Mouse (Mus musculus) limb, embryonic 14.5 days (tissue): ENCODE measurements around the gene Slc10a6. TPM values are rescaled to one million over a fixed set of nuclear protein-coding genes. Genes with fewer than 3 reads are reported as not detected.

Source experiments
- ATAC-seq: fragments of 200-750 bp; cut with Nextera tagmentation; 2 replicates; pipeline ENCODE4 v1.8.0; 2017; ENCODE audit warnings: low read depth, moderate number of reproducible peaks, moderate TSS enrichment; ENCODE audit not compliant: low FRiP score
- DNase-seq: peaks from one replicate; pipeline ENCODE4 v3.0.0-alpha.2; 2015; ENCODE audit warnings: low spot score
- H3K27ac ChIP-seq: fragments of 300-500 bp; sonication (generic); replicated peaks from 2 replicates; pipeline ENCODE4 v1.5.1; 2014; ENCODE audit warnings: low read depth, mild to moderate bottlenecking, low read length, moderate library complexity, mixed read lengths
- H3K27me3 ChIP-seq: fragments of 300-500 bp; sonication (generic); 2 replicates; pipeline ENCODE4 v1.6.1; 2014; ENCODE audit warnings: low read length, mixed read lengths; ENCODE audit not compliant: control insufficient read depth, insufficient read depth
- H3K36me3 ChIP-seq: fragments of 300-500 bp; sonication (generic); 2 replicates; pipeline ENCODE4 v1.6.1; 2014; ENCODE audit warnings: mild to moderate bottlenecking, low read length, moderate library complexity, mixed read lengths; ENCODE audit not compliant: control insufficient read depth, insufficient read depth
- H3K4me1 ChIP-seq: fragments of 300-500 bp; sonication (generic); 2 replicates; pipeline ENCODE4 v1.6.1; 2014; ENCODE audit warnings: antibody characterized with exemption, low read length, mixed read lengths; ENCODE audit not compliant: control insufficient read depth, insufficient read depth
- H3K4me2 ChIP-seq: fragments of 300-500 bp; sonication (generic); replicated peaks from 2 replicates; pipeline ENCODE4 v1.6.1; 2014; ENCODE audit warnings: low read depth, mild to moderate bottlenecking, low read length, moderate library complexity; ENCODE audit not compliant: severe bottlenecking
- H3K4me3 ChIP-seq: fragments of 300-500 bp; sonication (generic); replicated peaks from 2 replicates; pipeline ENCODE4 v1.5.1; 2014; ENCODE audit warnings: low read length
- H3K9ac ChIP-seq: fragments of 300-500 bp; sonication (generic); 2 replicates; pipeline ENCODE4 v1.6.1; 2014; ENCODE audit warnings: mild to moderate bottlenecking, low read depth, low read length, moderate library complexity; ENCODE audit not compliant: severe bottlenecking
- H3K9me3 ChIP-seq: fragments of 300-500 bp; sonication (generic); 2 replicates; pipeline ENCODE4 v1.6.1; 2016; ENCODE audit warnings: low read length; ENCODE audit not compliant: control insufficient read depth
- POLR2A ChIP-seq: fragments of 200-500 bp; IDR thresholded peaks from 2 replicates; pipeline ENCODE4 v1.8.0; 2012; ENCODE audit warnings: inconsistent platforms, mild to moderate bottlenecking, moderate library complexity, borderline replicate concordance; ENCODE audit not compliant: insufficient read depth, insufficient read length; ENCODE audit errors: extremely low read depth
- WGBS: fragments of 180-500 bp; shearing (Covaris S2); extraction: QIAGEN DNeasy Blood & Tissue Kit; methylation state at CpG from one replicate; pipeline ENCODE4 v1.1.7; 2014; 5-methylcytosine and 5-hydroxymethylcytosine counted together
- polyA plus RNA-seq, 2 experiments: library from polyadenylated mRNA; depleted of rRNA in 1 of 2; stranded (reverse) in 1 of 2; unstranded in 1 of 2; fragments of >200 nt; fragmentation: Nextera tagmentation in 1 of 2; extraction: Ambion mirVana in 1 of 2; gene quantifications; 2 replicates each; pipeline versions ENCODE4 v1.2.1 to v1.2.3; 2012 to 2014

The Slc10a6 gene
- polyA plus RNA-seq, 2 experiments: 0.47 to 0.89 TPM

GRCm38 (mm10) chr5:103655346-103656118 is 26.3 kb upstream of the Slc10a6 start, which contains the start of gene 1700016H13Rik:
Gene 1700016H13Rik (minus strand): TSS chr5:103656010.
- under 1% methylated on average over 48 of the region's 56 CpGs for WGBS
- DNase-seq (peak; percentile 49), ATAC-seq (peak; percentile 79)
- H3K4me3 ChIP-seq: peak within 1 kb of the TSS; percentile 55
- no peaks in the 10 kb centered on the region for H3K9me3 ChIP-seq
- H3K36me3 ChIP-seq: no peaks in the 10 kb centered on the region
- H3K27me3 ChIP-seq: no peaks in the 10 kb centered on the region
- no peak within 1 kb of the TSS for H3K27ac ChIP-seq
- peak within 1 kb of the TSS; percentile 52 for H3K9ac ChIP-seq
- no peak for TF ChIP-seq POLR2A
- H3K4me1 ChIP-seq: no peaks in the 10 kb centered on the region
- H3K4me2 ChIP-seq: peak within 1 kb of the TSS; percentile 99

GRCm38 (mm10) chr5:103654780-103655179 is 25.6 kb upstream of the Slc10a6 start:
- no peaks in the 10 kb centered on the region for H3K36me3 ChIP-seq
- no peaks in the 10 kb centered on the region for H3K27me3 ChIP-seq
- 52% methylated on average over 4 of the region's 4 CpGs for WGBS
- TF ChIP-seq POLR2A: no peak
- no peak overlapping the region for H3K27ac ChIP-seq
- H3K4me3 ChIP-seq: peak overlapping the region; percentile 55; the same call in 1 of the 2 replicates
- H3K9me3 ChIP-seq: no peaks in the 10 kb centered on the region
- ATAC-seq: no peak
- H3K9ac ChIP-seq: no peak overlapping the region
- H3K4me1 ChIP-seq: no peaks in the 10 kb centered on the region
- DNase-seq: no peak
- peak overlapping the region; percentile 99 for H3K4me2 ChIP-seq

GRCm38 (mm10) chr5:103654225-103654624 is 25.0 kb upstream of the Slc10a6 start:
- ATAC-seq (no peak), DNase-seq (peak; percentile 30)
- no peak overlapping the region for H3K27ac ChIP-seq
- no peak for TF ChIP-seq POLR2A
- H3K27me3 ChIP-seq: no peaks in the 10 kb centered on the region
- no peak overlapping the region for H3K9ac ChIP-seq
- no peak overlapping the region for H3K4me3 ChIP-seq
- H3K36me3 ChIP-seq: no peaks in the 10 kb centered on the region
- no peaks in the 10 kb centered on the region for H3K9me3 ChIP-seq
- 32% methylated on average over 6 of the region's 6 CpGs for WGBS
- H3K4me2 ChIP-seq: no peak overlapping the region
- H3K4me1 ChIP-seq: no peaks in the 10 kb centered on the region

- H3K4me3 ChIP-seq: no peak overlapping the region
- 83% methylated on average over 3 of the region's 3 CpGs for WGBS
- no peak overlapping the region for H3K27ac ChIP-seq
- 0 out of 2 replicates have a peak, but pooled peaks cover 3% of the 10 kb centered on the region for H3K4me1 ChIP-seq
- ATAC-seq (no peak), DNase-seq (no peak)
- H3K9ac ChIP-seq: no peak overlapping the region
- no peak overlapping the region for H3K4me2 ChIP-seq
- TF ChIP-seq POLR2A: no peak
- H3K36me3 ChIP-seq: no peaks in the 10 kb centered on the region
- no peaks in the 10 kb centered on the region for H3K9me3 ChIP-seq
- H3K27me3 ChIP-seq: no peaks in the 10 kb centered on the region
These were observed 18.1 kb upstream of the Slc10a6 start for GRCm38 (mm10) chr5:103647320-103647719.

DNA sequence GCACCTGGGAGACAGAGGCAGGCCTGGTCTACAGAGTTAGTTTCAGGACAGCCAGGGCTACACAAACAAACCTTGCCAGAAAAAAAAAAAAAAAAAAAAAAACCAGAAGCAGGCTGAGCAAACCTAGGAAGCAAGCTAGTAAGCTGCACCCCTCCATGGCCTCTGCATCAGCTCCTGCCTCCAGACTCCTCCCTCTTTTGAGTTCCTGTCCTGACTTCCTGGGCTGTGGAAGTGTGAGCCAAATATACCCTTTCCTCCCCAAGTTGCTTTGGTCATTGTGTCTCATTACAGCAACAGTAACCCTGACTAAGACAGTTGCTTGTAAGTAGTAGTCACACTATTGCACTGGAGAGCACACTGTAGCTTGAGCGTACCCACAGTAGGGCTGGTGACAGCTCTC is 15.0 kb upstream of the Slc10a6 start:
- Histone ChIP-seq H3K27ac (no peak overlapping the region), H3K27me3 (no peaks in the 10 kb centered on the region), H3K4me2 (no peak overlapping the region), H3K4me3 (no peak overlapping the region), H3K9ac (no peak overlapping the region), H3K4me1 (0 out of 2 replicates have a peak, but pooled peaks cover 3% of the 10 kb centered on the region), H3K36me3 (no peaks in the 10 kb centered on the region), H3K9me3 (no peaks in the 10 kb centered on the region)
- ATAC-seq (no peak), DNase-seq (no peak)
- no peak for TF ChIP-seq POLR2A
- 93% methylated on average over 1 of the region's 1 CpGs for WGBS
